17 mouse cellular contexts compared by ENCODE assay signal in genomic region chr3:129312511-129312910, GRCm38 (mm10).
"Had no signal": no experiment of that assay in that cellular context is flagged by ENCODE, and none has a peak within 500 bp of the region (broad histone marks: within the 10 kb centered on the region; RNA-seq: fewer than 3 reads in every experiment).

No protein-coding gene starts in this region.

- H3K9ac ChIP-seq: lung, embryonic 14.5 days; midbrain, embryonic 12.5 days; neural tube, embryonic 13.5 days; neural tube, embryonic 15.5 days; stomach, embryonic 15.5 days had no signal

- H3K27ac ChIP-seq: midbrain, embryonic 10.5 days; midbrain, embryonic 12.5 days; neural tube, embryonic 13.5 days; neural tube, embryonic 15.5 days; stomach, embryonic 15.5 days; stomach, postnatal 0 days had no signal

- H3K9me3 ChIP-seq: midbrain, embryonic 10.5 days; midbrain, embryonic 12.5 days; neural tube, embryonic 13.5 days; neural tube, embryonic 15.5 days; stomach, embryonic 15.5 days had no signal

- H3K4me3 ChIP-seq: midbrain, embryonic 10.5 days; midbrain, embryonic 12.5 days; myocyte; neural tube, embryonic 13.5 days; neural tube, embryonic 15.5 days; stomach, embryonic 15.5 days had no signal

- H3K4me2 ChIP-seq: lung, embryonic 14.5 days; midbrain, embryonic 12.5 days; neural tube, embryonic 13.5 days; neural tube, embryonic 15.5 days; stomach, embryonic 15.5 days had no signal

- DNase-seq: midbrain, embryonic 14.5 days; retina, postnatal 1 day; right cerebral cortex, adult 18-20 months; right cerebral cortex, postnatal 25 days; right cerebral cortex, postnatal 4 days; thymus, adult 2 months; thymus, postnatal 25 days; thymus, postnatal 4 days had no signal

- H3K4me1 ChIP-seq: midbrain, embryonic 10.5 days; midbrain, embryonic 12.5 days; neural tube, embryonic 15.5 days; stomach, embryonic 15.5 days had no signal

- ATAC-seq: midbrain, embryonic 16.5 days had no signal

- H3K36me3 ChIP-seq: midbrain, embryonic 10.5 days; midbrain, embryonic 12.5 days; neural tube, embryonic 13.5 days; neural tube, embryonic 15.5 days; stomach, embryonic 15.5 days had no signal

- H3K27me3 ChIP-seq: midbrain, embryonic 12.5 days; neural tube, embryonic 13.5 days; neural tube, embryonic 15.5 days; stomach, embryonic 15.5 days had no signal
